Mouse (Mus musculus): ENCODE measurements at regions not wholly inside any gene's neighbourhood (a gene's known extent, or its start where the extent isn't known, plus 50 kb on each side); places are given as distances from the start of the nearest gene placed in this dataset.

DNA sequence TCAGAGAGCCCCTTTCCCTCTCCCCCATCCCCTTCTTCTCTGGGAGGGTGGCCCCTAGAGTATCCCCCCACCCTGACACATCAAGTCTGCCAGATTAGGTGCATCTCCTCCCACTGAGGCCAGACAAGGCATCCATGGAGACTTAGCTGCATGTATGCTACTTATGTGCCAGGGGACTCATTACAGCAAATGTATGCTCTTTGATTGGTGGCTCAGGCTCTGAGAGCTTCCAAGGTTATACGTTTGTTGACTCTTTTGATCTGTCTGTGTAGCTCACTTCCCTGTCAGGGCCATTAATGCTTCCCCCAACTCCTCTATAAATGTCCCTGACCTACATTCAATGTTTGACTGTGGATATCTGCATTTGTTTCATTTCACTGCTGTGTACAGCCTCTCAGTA is 293.6 kb downstream of the Atxn7l3b start:
- TF ChIP-seq USF1 (IDR thresholded peaks at IDR 0.05; ENCODE audit: low read depth), result no peak
- no peak for TF ChIP-seq POLR2A (IDR thresholded peaks at IDR 0.05; ENCODE audit: insufficient read length, low read depth)
- TF ChIP-seq POLR2AphosphoS2 (IDR thresholded peaks at IDR 0.05; ENCODE audit: insufficient read length, low read depth), result no peak
- TF ChIP-seq SRF (IDR thresholded peaks at IDR 0.05; ENCODE audit: control insufficient read depth, insufficient read length, low read depth), result no peak
- no peak for TF ChIP-seq TCF3 (IDR thresholded peaks at IDR 0.05; ENCODE audit: insufficient read length, low read depth)
- no peak for TF ChIP-seq MAX (IDR thresholded peaks at IDR 0.05; ENCODE audit: low read depth)
- no peak for TF ChIP-seq TCF12 (IDR thresholded peaks at IDR 0.05; ENCODE audit: insufficient read depth, poor library complexity, severe bottlenecking)
- TF ChIP-seq MYOD1 (IDR thresholded peaks at IDR 0.05; ENCODE audit: control insufficient read depth in 1 of 3, insufficient read length in 2 of 3, low read depth in 2 of 3), result no peak
- no peak for TF ChIP-seq E2F4 (IDR thresholded peaks at IDR 0.05; ENCODE audit: insufficient read depth)
- TF ChIP-seq CEBPB (IDR thresholded peaks at IDR 0.05; ENCODE audit: insufficient read depth, poor library complexity, severe bottlenecking), result no peak
- TF ChIP-seq REST (IDR thresholded peaks at IDR 0.05; ENCODE audit: insufficient read depth, insufficient read length), result no peak
- TF ChIP-seq MYOG (IDR thresholded peaks at IDR 0.05; ENCODE audit: control insufficient read depth in 1 of 3, insufficient read depth in 1 of 3, insufficient read length in 2 of 3, low read depth in 2 of 3), result no peak
